Mouse (Mus musculus) retina, postnatal 1 day (tissue): ENCODE measurements around the gene Zfp706.
A peak's percentile ranks its signal among the peaks of the same experiment; 100 is the strongest.

Experiments
- DNase-seq: peaks from one replicate; pipeline ENCODE4 v3.0.0-alpha.2; 2012

Zfp706 gene

GRCm38 (mm10) chr15:37007233-37007958 is at the start of gene Zfp706:
Gene Zfp706, minus strand, starts transcription at chr15:37007773.
- peak; percentile 99 for DNase-seq

DNA sequence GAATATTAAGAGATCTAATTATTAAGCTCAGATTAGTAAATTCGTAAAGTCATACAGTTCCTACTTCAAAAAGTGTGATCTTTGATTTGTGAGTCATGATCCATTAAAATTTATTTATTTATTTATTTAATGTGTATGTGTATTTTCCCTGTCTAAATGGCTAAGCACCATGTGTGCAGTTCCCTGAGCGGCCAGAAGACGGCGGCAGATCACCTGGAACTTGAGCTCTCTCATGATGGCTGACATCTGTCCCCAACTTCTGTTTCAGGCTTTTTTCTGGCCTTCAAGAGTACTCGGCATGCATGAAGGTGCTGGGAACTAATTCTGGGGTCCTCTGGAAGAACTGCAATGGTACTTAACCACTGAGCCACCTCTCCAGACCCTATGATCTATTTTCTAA is 47.0 kb upstream of the Zfp706 start:
- no peak for DNase-seq

DNA sequence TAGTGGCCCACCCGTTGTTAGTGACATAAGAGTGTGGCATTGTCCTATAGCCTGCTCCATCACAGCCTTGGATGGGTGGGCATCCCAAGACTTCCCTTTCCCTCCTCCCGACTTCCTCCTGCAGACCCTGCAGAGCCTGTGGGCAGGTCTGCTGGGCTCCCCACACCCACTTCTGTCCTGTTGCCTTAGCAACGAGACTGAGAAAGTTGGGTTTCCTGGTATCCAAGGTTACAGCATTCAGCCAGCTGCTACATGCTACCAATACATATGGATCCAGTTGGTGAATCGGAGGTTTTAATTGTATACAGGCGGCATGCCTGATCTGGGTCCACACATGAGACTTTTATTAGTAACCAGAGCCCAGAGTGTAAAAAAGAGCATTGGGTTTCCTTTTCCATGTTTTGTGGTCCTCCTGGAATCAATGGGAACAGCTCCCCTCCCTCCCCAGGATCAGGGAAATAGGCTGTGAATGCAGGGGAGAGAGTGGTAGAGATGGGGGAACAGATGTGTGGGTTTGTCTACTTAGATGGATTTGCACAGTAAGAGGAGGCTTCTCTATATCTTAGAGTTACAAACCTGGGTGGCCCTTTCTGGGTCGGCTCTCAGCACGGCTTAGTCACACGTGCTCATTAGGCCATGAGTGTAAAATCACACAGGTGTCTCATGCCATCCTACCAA is 45.7 kb upstream of the Zfp706 start:
- peak; percentile 45 for DNase-seq

- no peak for DNase-seq
These were observed 39.8 kb upstream of the Zfp706 start for GRCm38 (mm10) chr15:37047403-37047802.

- DNase-seq: no peak
These were observed 39.0 kb upstream of the Zfp706 start for GRCm38 (mm10) chr15:37046586-37046985.

- DNase-seq: no peak
These were observed 38.6 kb upstream of the Zfp706 start for GRCm38 (mm10) chr15:37046131-37046530.

DNA sequence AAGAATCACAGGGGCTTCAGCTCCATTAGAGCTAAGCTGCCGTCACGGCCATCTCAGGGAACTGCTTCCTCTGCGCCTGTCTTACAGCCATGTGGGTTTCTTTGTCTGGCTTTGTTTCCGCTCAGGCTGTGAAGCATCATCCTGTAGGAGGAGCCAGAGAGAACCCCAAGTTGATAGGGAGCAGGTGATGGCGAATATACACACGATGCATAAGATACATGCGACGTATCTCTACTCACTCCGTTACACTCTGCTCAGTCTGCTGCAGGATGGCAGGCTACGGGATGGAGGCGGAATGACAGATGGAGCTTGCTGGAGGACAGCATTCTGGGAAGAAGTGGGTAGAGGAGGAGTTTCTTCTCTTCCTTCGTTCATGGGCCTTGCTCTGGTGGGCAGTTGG is 37.9 kb upstream of the Zfp706 start:
- peak; percentile 62 for DNase-seq

- peak; percentile 29 for DNase-seq
These were observed 35.0 kb upstream of the Zfp706 start for GRCm38 (mm10) chr15:37042559-37042958.

GRCm38 (mm10) chr15:37041214-37041613 is 33.6 kb upstream of the Zfp706 start:
- DNase-seq: no peak

DNA sequence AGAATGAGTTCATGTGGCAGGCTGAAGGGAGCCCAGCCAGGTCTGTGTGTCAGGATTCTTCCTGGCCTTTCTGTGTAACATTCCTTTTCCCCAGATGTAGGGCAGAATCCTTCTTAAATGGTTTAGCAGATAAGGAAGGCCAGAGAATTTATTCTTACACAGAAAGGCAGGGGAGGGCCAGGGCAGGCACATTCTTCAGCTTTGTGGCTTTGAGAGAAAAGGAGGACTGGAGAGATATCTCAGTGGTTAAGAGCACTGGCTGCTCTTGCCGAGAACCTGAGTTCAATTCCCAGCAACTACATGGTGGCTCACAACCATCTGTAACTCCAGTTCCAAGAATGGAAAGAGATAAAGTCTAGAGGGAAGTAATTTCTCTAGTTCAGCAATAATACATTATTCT is 31.1 kb upstream of the Zfp706 start:
- no peak for DNase-seq

GRCm38 (mm10) chr15:37037704-37038103 is 30.1 kb upstream of the Zfp706 start:
- no peak for DNase-seq

GRCm38 (mm10) chr15:37036481-37037156 is 29.0 kb upstream of the Zfp706 start:
- no peak for DNase-seq

- no peak for DNase-seq
These were observed 26.6 kb upstream of the Zfp706 start for GRCm38 (mm10) chr15:37034155-37034554.

DNA sequence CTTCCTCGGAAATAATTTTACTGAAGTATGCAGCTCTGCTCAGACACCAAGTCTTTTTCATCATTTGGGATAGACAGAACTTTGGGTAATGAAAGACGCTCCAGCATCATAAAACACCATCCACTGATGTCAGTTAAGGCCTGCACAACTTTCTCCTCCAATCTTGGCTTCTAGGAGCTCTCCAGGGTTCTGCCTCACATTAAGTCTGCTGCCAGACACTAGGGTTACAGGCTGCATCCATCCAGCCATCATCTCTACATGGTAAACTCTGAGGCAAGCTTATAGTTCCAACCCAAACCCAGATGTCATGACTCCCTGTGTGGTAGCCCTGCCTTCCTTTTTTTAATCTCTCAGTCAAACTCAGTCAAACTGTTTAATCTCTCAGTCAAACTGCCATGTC is 25.9 kb upstream of the Zfp706 start:
- DNase-seq: no peak

DNA sequence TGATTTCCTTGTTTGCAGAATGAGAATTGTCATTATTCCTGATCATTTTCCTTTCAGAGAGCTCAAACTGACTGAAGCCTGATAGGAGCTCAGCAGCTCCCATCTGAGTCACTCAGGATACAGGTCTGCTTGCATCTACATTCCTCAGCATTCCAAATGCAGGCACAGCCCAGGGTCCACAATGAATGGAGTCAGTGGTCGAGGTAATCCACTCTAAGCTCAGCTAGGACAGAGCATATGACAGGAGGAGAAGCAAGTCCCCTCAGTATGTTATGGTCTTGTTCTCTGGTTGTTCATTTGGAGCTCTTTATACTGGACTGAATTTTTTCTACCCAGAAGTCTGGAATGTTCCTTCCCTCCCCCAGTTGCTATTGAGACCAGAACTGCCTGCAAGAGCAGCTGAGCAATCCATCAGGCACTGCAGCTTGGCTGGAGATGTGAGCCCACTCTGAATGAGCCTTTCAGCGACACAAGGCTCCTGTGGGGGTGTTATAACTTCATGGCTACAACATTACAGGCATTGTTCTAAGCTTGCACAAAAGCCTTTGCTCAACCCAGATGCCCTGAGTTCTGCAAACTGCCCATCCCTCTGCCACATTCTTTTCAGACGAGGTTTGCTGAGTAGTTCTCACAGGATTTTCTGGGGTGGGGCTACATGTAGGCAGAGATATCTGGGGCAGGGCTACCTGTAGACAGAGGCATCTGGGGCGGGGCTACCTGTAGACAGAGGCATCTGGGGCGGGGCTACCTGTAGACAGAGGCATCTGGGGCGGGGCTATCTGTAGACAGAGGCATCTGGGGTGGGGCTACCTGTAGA is 24.0 kb upstream of the Zfp706 start:
- DNase-seq: peak; percentile 46

DNA sequence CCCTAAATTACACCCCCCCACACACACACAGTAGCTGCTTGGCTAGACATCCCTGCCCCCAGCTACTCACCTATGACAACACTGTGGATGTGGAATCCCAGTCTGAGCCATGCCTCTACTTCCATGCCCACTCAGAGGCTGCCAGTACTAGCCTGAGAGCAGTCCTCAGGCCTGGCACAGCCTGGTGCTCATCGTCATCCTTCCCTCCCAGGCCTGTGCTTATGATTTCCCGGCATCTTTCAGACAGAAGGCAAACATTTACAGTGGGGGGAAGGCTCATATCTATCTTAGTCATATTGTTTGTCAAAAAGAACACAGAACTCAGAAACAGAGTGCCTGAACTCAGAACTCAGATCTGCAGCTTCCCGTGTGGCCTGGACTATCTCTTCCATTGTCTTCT is 23.4 kb upstream of the Zfp706 start:
- DNase-seq: no peak

DNA sequence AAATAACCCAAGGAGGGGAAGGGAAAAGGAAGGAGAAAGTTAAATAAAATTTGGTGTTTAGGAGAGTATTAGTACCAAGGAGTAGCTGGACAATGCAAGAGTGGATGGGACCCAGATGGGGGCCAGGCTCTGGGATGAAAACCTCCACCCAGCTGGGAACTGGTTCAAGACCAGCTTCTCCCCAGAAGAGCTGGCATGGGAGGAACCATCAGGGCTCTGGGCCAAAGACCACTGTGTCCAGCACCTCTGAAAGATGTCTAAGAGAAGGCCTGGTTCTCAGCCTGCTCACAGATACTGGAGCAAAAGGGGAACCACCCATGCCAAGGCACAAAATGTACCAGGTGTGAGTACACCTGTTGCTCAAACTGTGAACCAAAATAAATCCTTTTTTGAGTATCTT is 20.4 kb upstream of the Zfp706 start:
- DNase-seq: no peak

DNA sequence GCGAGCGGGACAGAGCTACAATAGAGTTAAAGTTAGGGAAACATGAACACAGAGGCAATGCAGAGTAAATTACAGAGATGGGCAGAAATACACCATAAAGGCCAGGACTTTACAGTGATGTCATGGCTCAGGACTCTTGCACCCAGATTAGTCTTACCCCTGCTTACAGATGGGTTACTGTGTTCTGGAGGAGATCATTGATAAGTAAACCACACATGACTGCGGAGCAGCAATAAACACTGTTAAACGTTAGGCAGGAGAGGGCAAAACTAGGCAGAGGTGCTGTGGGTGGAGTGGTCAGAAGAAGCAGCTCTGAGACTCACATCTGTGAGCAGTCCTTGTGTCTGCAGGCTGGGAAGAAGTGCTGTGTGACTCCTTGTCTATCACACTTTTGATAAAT is 18.9 kb upstream of the Zfp706 start:
- no peak for DNase-seq

GRCm38 (mm10) chr15:37020581-37021245 is 13.1 kb upstream of the Zfp706 start:
- no peak for DNase-seq

- no peak for DNase-seq
These were observed 11.9 kb upstream of the Zfp706 start for GRCm38 (mm10) chr15:37019434-37019833.

GRCm38 (mm10) chr15:37011897-37012296 is 4.3 kb upstream of the Zfp706 start:
- DNase-seq: no peak

DNA sequence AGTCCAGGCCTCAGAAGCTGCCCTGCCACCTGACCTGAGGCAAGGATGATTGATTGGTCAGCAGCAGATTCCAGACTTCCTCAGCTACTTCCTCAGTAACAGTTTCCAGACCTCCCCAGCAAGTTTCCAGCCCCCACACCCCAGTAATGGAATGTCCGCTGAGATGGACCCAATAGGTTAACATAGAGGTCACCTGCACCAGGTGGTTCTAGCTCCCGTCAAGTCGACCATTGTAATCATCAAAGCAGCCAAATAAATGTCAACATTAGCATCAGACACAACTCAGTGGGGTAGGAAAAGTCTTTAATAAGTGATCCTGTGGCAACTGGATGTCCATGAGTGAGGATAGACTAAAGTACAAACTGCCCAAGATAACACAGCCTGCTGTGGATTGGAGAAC is 3.7 kb upstream of the Zfp706 start:
- no peak for DNase-seq

GRCm38 (mm10) chr15:37008546-37008945 is 973 bp upstream of the Zfp706 start:
- no peak for DNase-seq
